Mouse (Mus musculus) Patski (cell line): ENCODE data around the gene Arhgef11. TPM values are rescaled to one million over a fixed set of nuclear protein-coding genes. Genes with fewer than 3 reads are reported as not detected.

Experiments used
- ATAC-seq: fragments of 100-300 bp; one replicate; pipeline ENCODE4 v1.8.0; 2021
- CTCF ChIA-PET: fragments of 350-600 bp; sonication (Branson Sonifier 250); formaldehyde crosslinking; loops from one replicate; lab custom pipeline; 2022; ENCODE audit warnings: inconsistent platforms; lab: Charles Lee
- POLR2A ChIA-PET: fragments of 350-600 bp; sonication (Branson Sonifier 250); formaldehyde crosslinking; loops from one replicate; lab custom pipeline; 2022; ENCODE audit warnings: antibody characterized with exemption, inconsistent platforms; lab: Charles Lee
- DNase-seq: peaks from one replicate; pipeline ENCODE4 v3.0.0-alpha.2; 2011; ENCODE audit warnings: low read depth, low spot score
- H3K27me3 ChIP-seq: fragments of 371-371 bp; one replicate; pipeline ENCODE4 v1.5.1; 2021
- CTCF ChIP-seq: fragments of 100-300 bp; IDR thresholded peaks from one replicate; pipeline ENCODE4 v1.5.1; 2021
- in situ Hi-C: fragments of 300-500 bp; cut with MboI; formaldehyde crosslinking; loops from 3 replicates; pipeline ENCODE4 v1.11.1; 2018; ENCODE audit warnings: low pct_unique_long_range_greater_than_20kb, mixed read lengths
- polyA plus RNA-seq: library from polyadenylated mRNA; unstranded; gene quantifications from one replicate; pipeline ENCODE4 v1.2.3, GENCODE M21; 2021

Gene Arhgef11
- polyA plus RNA-seq, 1 experiment from 2014 or later = 41.9 TPM

- no peak for ATAC-seq
- TF ChIP-seq CTCF = no peak
- ChIA-PET CTCF (interaction anchor here (0.8 to 3.9 kb wide), 5 partner anchors 9 to 53 kb away, joined by 3 to 29 read pairs (median 4); partner anchors contain the start of gene Ntrk1), POLR2A (no interaction called here)
- DNase-seq = no peak
- peaks cover 91% of the 10 kb centered on the region for H3K27me3 ChIP-seq
- in situ Hi-C loops = loop anchor here (10.0 kb wide), 1 partner anchor 150 kb away; the partner anchor contains the start of genes Isg20l2 and Rrnad1
Measured at GRCm38 (mm10) chr3:87785156-87785555, 167.8 kb downstream of the Arhgef11 start.

DNA sequence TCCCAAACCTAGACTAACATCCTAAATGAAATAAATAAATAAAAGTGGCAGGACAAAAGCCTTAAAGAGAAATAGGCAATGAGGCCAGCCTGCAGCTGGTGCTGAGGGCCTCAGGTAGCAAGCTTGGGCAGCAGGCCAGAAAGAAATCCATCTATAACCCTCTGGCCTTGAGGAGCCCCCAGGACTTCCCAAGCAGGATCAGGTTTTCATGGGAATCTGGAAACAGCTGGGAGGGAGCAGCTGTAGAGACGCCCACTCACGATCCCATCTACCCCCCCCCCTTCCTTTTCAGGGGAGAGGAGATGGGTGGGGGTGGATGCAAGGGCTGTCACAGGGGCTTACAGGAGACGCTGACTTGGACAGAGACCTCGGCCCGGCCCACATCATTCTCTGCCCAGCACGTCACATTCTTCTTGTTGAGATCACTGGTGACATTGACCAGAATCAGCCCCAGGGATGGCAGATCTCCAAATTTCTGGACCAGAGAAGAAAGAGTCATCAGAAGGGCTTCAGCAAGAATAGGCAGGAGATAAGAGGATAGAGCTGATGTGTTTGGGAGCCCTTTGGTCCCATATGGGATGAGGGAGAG is 168.4 kb downstream of the Arhgef11 start:
- ATAC-seq (no peak), DNase-seq (no peak)
- in situ Hi-C loops = loop anchor here (10.0 kb wide), 1 partner anchor 149 kb away; the partner anchor contains the start of genes Isg20l2 and Rrnad1
- CTCF ChIA-PET = interaction anchor here (0.9 to 3.9 kb wide), 6 partner anchors 9 to 24 kb away, joined by 3 to 29 read pairs (median 4); partner anchors contain the start of gene Ntrk1
- peaks cover 91% of the 10 kb centered on the region for H3K27me3 ChIP-seq
- TF ChIP-seq CTCF = no peak
- POLR2A ChIA-PET = no interaction called here

Other genes starting within 250 kb of the Arhgef11 start
- 0.22 TPM for gene Fcrl1, start 241.2 kb upstream of the Arhgef11 start, polyA plus RNA-seq
- not detected for gene Fcrl5, start 181.8 kb upstream of the Arhgef11 start, polyA plus RNA-seq
- 17.7 TPM for gene Etv3, start 92.2 kb upstream of the Arhgef11 start, polyA plus RNA-seq
- gene Lrrc71, start 131.1 kb downstream of the Arhgef11 start, polyA plus RNA-seq = 0.12 TPM
- not detected for gene Ntrk1, start 177.6 kb downstream of the Arhgef11 start, polyA plus RNA-seq
- 0.06 TPM for gene Insrr, start 179.4 kb downstream of the Arhgef11 start, polyA plus RNA-seq
- gene Pear1, start 206.7 kb downstream of the Arhgef11 start, polyA plus RNA-seq = 2.8 TPM
- not detected for gene Sh2d2a, start 229.2 kb downstream of the Arhgef11 start, polyA plus RNA-seq